Comparison of ENCODE assay signal across 8 mouse cellular contexts in genomic region chr3:84906528-84906927, GRCm38 (mm10).
DNase-seq lines count a peak whose midpoint lies in the region; ATAC-seq and TF ChIP-seq lines count a peak whose summit lies in the region.

No protein-coding gene starts in this region.

- TF ChIP-seq EP300 in liver, postnatal 0 days (IDR thresholded peaks at IDR 0.05; ENCODE audit: low read depth) = no peak

- no peaks in the 10 kb centered on the region for H3K4me1 ChIP-seq in liver, postnatal 0 days (ENCODE audit: insufficient read depth)

- intact Hi-C loops in left cerebral cortex, adult 2 months (cut with DNase I) = loop anchor here (5.0 kb wide), 1 partner anchor 289 kb away; no protein-coding TSS in a partner anchor

- peak; percentile 71 for TF ChIP-seq CTCF in left cerebral cortex, adult 2 months (IDR thresholded peaks at IDR 0.05)
- peak; percentile 74 for TF ChIP-seq CTCF in liver, postnatal 0 days (IDR thresholded peaks at IDR 0.05; ENCODE audit: low read depth)

- no peak overlapping the region for H3K4me2 ChIP-seq in liver, postnatal 0 days (ENCODE audit: low read depth, low read length)

- H3K27me3 ChIP-seq in liver, postnatal 0 days (ENCODE audit: insufficient read depth, low read length) = no peaks in the 10 kb centered on the region

- no peak overlapping the region for H3K4me3 ChIP-seq in left cerebral cortex, adult 2 months
- no peak overlapping the region for H3K4me3 ChIP-seq in liver, postnatal 0 days (ENCODE audit: low read depth, low read length)

- peaks cover 5% of the 10 kb centered on the region; the same call in 1 of the 2 replicates for H3K36me3 ChIP-seq in liver, postnatal 0 days (replicated peaks; ENCODE audit: insufficient read depth, low read length)

- ATAC-seq in liver, postnatal 0 days = no peak

- peak; percentile 14 for DNase-seq in adrenal gland, adult 2 months
- no peak for DNase-seq in adrenal gland, postnatal 25 days
- no peak for DNase-seq in left cerebral cortex, adult 2 months (ENCODE audit: extremely low spot score in 1 of 2, low spot score in 2 of 2)
- no peak for DNase-seq in left cerebral cortex, adult 8-10 months (ENCODE audit: low spot score in 2 of 2)
- DNase-seq in brain, adult 2 months (ENCODE audit: low read depth, low spot score) = peak; percentile 55
- DNase-seq in liver, postnatal 0 days = no peak
- no peak for DNase-seq in frontal cortex, postnatal 10 days (ENCODE audit: low spot score in 2 of 2)
- DNase-seq in frontal cortex, postnatal 25 days (ENCODE audit: low spot score in 2 of 2) = no peak

- H3K9me3 ChIP-seq in liver, postnatal 0 days (ENCODE audit: low read length) = no peaks in the 10 kb centered on the region

- H3K9ac ChIP-seq in liver, postnatal 0 days (replicated peaks) = no peak overlapping the region

- 21% methylated on average over 1 of the region's 1 CpGs for WGBS in liver, postnatal 0 days (ENCODE audit: insufficient replicate concordance)

- H3K27ac ChIP-seq in left cerebral cortex, adult 2 months = no peak overlapping the region
- H3K27ac ChIP-seq in liver, postnatal 0 days (ENCODE audit: low read depth) = no peak overlapping the region

Comparison
In these comparisons a context has a peak if more than half of its experiments do, and no peak if none do; other contexts are left out.
1. DNase-seq: peak in adrenal gland, adult 2 months (single experiment) and brain, adult 2 months (single experiment); none in adrenal gland, postnatal 25 days (single experiment), left cerebral cortex, adult 2 months (0 of 2), left cerebral cortex, adult 8-10 months (0 of 2), liver, postnatal 0 days (single experiment), frontal cortex, postnatal 10 days (0 of 2) and frontal cortex, postnatal 25 days (0 of 2).